Comparison of ENCODE assay signal across 7 mouse cellular contexts in the genomic region with DNA sequence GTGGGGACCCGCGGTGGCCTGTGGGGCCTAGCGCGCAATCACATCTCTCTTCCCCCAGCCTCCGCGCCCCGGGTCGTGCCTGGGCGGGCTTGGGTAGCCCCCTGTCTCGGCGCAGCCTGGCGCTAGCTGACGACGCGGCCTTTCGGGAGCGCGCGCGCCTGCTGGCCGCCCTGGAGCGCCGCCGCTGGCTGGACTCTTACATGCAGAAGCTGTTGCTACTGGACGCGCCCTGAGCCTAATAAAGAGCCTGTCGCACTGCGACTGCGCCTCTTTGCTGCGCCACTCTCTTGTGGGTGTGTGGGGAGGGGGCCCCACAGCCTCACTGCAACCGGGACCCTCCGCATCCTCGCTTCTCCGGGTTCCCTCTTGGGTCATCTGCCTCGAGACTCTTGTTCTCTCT. TPM values are rescaled to one million over a fixed set of nuclear protein-coding genes. Genes with fewer than 3 reads are reported as not detected.
DNase-seq lines count a peak whose midpoint lies in the region; ATAC-seq and TF ChIP-seq lines count a peak whose summit lies in the region.

No protein-coding gene starts in this region.

- 5% methylated on average over 35 of the region's 35 CpGs for WGBS in heart, postnatal 0 days
- 4% methylated on average over 35 of the region's 35 CpGs for WGBS in liver, embryonic 16.5 days (ENCODE audit: insufficient replicate concordance)

- H3K9ac ChIP-seq in heart, postnatal 0 days (replicated peaks; ENCODE audit: low read depth, low read length), result no peak overlapping the region
- no peak overlapping the region for H3K9ac ChIP-seq in liver, embryonic 16.5 days (ENCODE audit: low read depth, low read length)

- TF ChIP-seq CTCF in heart, postnatal 0 days (IDR thresholded peaks at IDR 0.05; ENCODE audit: low read depth), result no peak

- peak; percentile 28 to 75 for DNase-seq in spleen, postnatal 4 days (ENCODE audit: low spot score in 2 of 2)
- no peak for DNase-seq in spleen, adult 18-20 months
- DNase-seq in heart, postnatal 0 days (ENCODE audit: low spot score), result no peak
- no peak for DNase-seq in right cerebral cortex, postnatal 14 days
- no peak for DNase-seq in right cerebral cortex, postnatal 36 days (ENCODE audit: low spot score in 2 of 2)
- DNase-seq in thymus, postnatal 36 days, result no peak

- H3K36me3 ChIP-seq in heart, postnatal 0 days (replicated peaks; ENCODE audit: control insufficient read depth, insufficient read depth, low read length), result no peaks in the 10 kb centered on the region
- H3K36me3 ChIP-seq in liver, embryonic 16.5 days (ENCODE audit: control insufficient read depth, insufficient read depth), result no peaks in the 10 kb centered on the region

- no peaks in the 10 kb centered on the region for H3K9me3 ChIP-seq in heart, postnatal 0 days (replicated peaks; ENCODE audit: control insufficient read depth, low read length)
- no peaks in the 10 kb centered on the region for H3K9me3 ChIP-seq in liver, embryonic 16.5 days (replicated peaks; ENCODE audit: control insufficient read depth, low read length)

- H3K4me2 ChIP-seq in heart, postnatal 0 days (ENCODE audit: low read depth, low read length), result peak overlapping the region; percentile 60
- peak overlapping the region; percentile 71 for H3K4me2 ChIP-seq in liver, embryonic 16.5 days (ENCODE audit: low read depth, low read length)

- no peak overlapping the region for H3K27ac ChIP-seq in heart, postnatal 0 days (ENCODE audit: low read depth)
- no peak overlapping the region for H3K27ac ChIP-seq in liver, embryonic 16.5 days (ENCODE audit: low read length)

- 0 out of 2 replicates have a peak, but pooled peaks cover 7% of the 10 kb centered on the region for H3K4me1 ChIP-seq in heart, postnatal 0 days (ENCODE audit: control insufficient read depth, insufficient read depth)
- H3K4me1 ChIP-seq in liver, embryonic 16.5 days (ENCODE audit: control insufficient read depth, low read depth, low read length), result peaks cover 10% of the 10 kb centered on the region

- H3K27me3 ChIP-seq in heart, postnatal 0 days (ENCODE audit: control insufficient read depth, insufficient read depth, low read length), result peaks cover 99% of the 10 kb centered on the region
- H3K27me3 ChIP-seq in liver, embryonic 16.5 days (ENCODE audit: control insufficient read depth, insufficient read depth, low read depth, low read length), result peaks cover 96% of the 10 kb centered on the region

- ATAC-seq in heart, postnatal 0 days (ENCODE audit: insufficient read depth, low read depth), result no peak
- no peak for ATAC-seq in liver, embryonic 16.5 days (ENCODE audit: low read depth)

- H3K4me3 ChIP-seq in heart, postnatal 0 days (ENCODE audit: low read depth, low read length), result peak overlapping the region; percentile 31
- peak overlapping the region; percentile 47; the same call in 1 of the 2 replicates for H3K4me3 ChIP-seq in liver, embryonic 16.5 days (ENCODE audit: low read depth, low read length)

- no peak for TF ChIP-seq EP300 in heart, postnatal 0 days (IDR thresholded peaks at IDR 0.05; ENCODE audit: low read depth)

RNA-seq across cellular contexts. Expression of gene Pth2, which starts 0.7 kb away (rescaled TPM):
- not detected in 2 replicates for total RNA-seq in heart, postnatal 0 days (2014; rRNA removed; ENCODE audit: low replicate concordance)
- polyA plus RNA-seq in heart, postnatal 0 days (2015; fragmentation: Nextera tagmentation; extraction: Ambion mirVana), result not detected in 2 replicates
- not detected in 2 replicates for polyA plus RNA-seq in liver, embryonic 16.5 days (2015; fragmentation: Nextera tagmentation; extraction: Ambion mirVana)

RNA-seq across cellular contexts. Expression of gene Gfy, which starts 2.2 kb away (rescaled TPM):
- total RNA-seq in heart, postnatal 0 days (2014; rRNA removed; ENCODE audit: low replicate concordance), result not detected in 2 replicates
- not detected in 2 replicates for polyA plus RNA-seq in heart, postnatal 0 days (2015; fragmentation: Nextera tagmentation; extraction: Ambion mirVana)
- polyA plus RNA-seq in liver, embryonic 16.5 days (2015; fragmentation: Nextera tagmentation; extraction: Ambion mirVana), result not detected in 2 replicates

RNA-seq across cellular contexts. Expression of gene Slc17a7, which starts 17.8 kb away (rescaled TPM):
- total RNA-seq in heart, postnatal 0 days (2014; rRNA removed; ENCODE audit: low replicate concordance), result 7.5 and 12.7 TPM in 2 replicates
- polyA plus RNA-seq in heart, postnatal 0 days (2015; fragmentation: Nextera tagmentation; extraction: Ambion mirVana), result 4.3 and 5.4 TPM in 2 replicates
- not detected in 2 replicates for polyA plus RNA-seq in liver, embryonic 16.5 days (2015; fragmentation: Nextera tagmentation; extraction: Ambion mirVana)

RNA-seq across cellular contexts. Expression of gene Ccdc155, which starts 23.2 kb away (rescaled TPM):
- total RNA-seq in heart, postnatal 0 days (2014; rRNA removed; ENCODE audit: low replicate concordance), result not detected in 2 replicates
- polyA plus RNA-seq in heart, postnatal 0 days (2015; fragmentation: Nextera tagmentation; extraction: Ambion mirVana), result 0.14 and 0.25 TPM in 2 replicates
- 0.05 TPM in 1 of 2 replicates, not detected in the other for polyA plus RNA-seq in liver, embryonic 16.5 days (2015; fragmentation: Nextera tagmentation; extraction: Ambion mirVana)

RNA-seq across cellular contexts. Expression of gene Aldh16a1, which starts 27.2 kb away (rescaled TPM):
- total RNA-seq in heart, postnatal 0 days (2014; rRNA removed; ENCODE audit: low replicate concordance), result 29.2 and 40.1 TPM in 2 replicates
- 18.2 and 22.8 TPM in 2 replicates for polyA plus RNA-seq in heart, postnatal 0 days (2015; fragmentation: Nextera tagmentation; extraction: Ambion mirVana)
- 30.0 and 30.3 TPM in 2 replicates for polyA plus RNA-seq in liver, embryonic 16.5 days (2015; fragmentation: Nextera tagmentation; extraction: Ambion mirVana)

Comparison
In these comparisons a context has a peak if more than half of its experiments do, and no peak if none do; other contexts are left out.
1. DNase-seq: peak in spleen, postnatal 4 days (2 of 2); none in spleen, adult 18-20 months (0 of 2), heart, postnatal 0 days (single experiment), right cerebral cortex, postnatal 14 days (single experiment), right cerebral cortex, postnatal 36 days (0 of 2) and thymus, postnatal 36 days (0 of 2).